Mouse (Mus musculus) cerebellum, adult (tissue): Measurements from ENCODE around the gene Lypd1.
A peak's percentile ranks its signal among the peaks of the same experiment; 100 is the strongest.

Experiments used
- ATAC-seq: cut with Nextera tagmentation; 2 replicates; pipeline ENCODE4 v1.9.2; 2017; ENCODE audit warnings: mild to moderate bottlenecking, moderate library complexity, mixed read lengths; ENCODE audit not compliant: insufficient number of reproducible peaks, low FRiP score, low TSS enrichment

Gene Lypd1

GRCm38 (mm10) chr1:125912601-125913600 is at the start of gene Lypd1:
TSS of gene Lypd1 (minus strand) at chr1:125913101.
- no peak for ATAC-seq

DNA sequence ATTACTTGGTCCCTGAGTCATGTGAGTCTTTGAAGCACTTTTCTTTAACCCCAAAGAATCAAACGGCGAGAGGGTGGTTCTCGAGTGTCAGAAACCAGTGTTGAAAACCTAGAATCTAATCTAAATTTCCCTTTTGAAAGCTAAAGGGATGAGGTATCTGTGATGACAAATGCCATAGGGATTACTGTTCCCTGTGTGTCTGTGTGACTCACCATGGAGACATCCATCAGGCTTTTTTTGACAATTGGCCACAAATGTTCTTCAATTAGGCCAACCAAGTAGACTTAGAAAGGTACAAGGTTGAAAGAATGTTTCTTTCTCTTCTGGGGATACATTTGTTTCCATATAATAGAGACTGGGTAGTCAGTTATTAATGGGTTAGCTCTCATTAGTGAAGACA is 38.1 kb upstream of the Lypd1 start:
- ATAC-seq: no peak

- ATAC-seq: no peak
These were observed 36.2 kb upstream of the Lypd1 start for GRCm38 (mm10) chr1:125949076-125949475.

GRCm38 (mm10) chr1:125945136-125945535 is 32.2 kb upstream of the Lypd1 start:
- ATAC-seq: no peak

- no peak for ATAC-seq
These were observed 30.4 kb upstream of the Lypd1 start for GRCm38 (mm10) chr1:125943305-125943704.

GRCm38 (mm10) chr1:125925486-125925885 is 12.6 kb upstream of the Lypd1 start:
- ATAC-seq: no peak

DNA sequence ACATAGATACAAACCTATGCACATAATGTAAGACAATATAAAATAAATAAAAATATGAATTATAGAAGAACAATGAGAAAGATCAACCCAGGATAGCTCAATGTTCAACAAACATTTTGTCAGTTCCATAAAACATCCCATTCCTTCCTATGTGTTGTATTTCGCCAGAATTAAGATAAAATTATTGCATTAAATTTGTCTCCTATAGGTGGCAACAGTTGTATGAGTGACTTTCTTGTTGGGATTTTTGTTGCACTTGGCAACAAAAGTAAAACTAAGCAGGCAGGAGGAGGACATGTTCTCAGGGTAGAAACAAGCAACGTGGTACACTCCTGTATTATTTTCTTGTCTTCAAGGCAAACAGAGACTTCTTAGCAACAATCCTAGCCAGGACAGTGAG is 10.2 kb upstream of the Lypd1 start:
- no peak for ATAC-seq

DNA sequence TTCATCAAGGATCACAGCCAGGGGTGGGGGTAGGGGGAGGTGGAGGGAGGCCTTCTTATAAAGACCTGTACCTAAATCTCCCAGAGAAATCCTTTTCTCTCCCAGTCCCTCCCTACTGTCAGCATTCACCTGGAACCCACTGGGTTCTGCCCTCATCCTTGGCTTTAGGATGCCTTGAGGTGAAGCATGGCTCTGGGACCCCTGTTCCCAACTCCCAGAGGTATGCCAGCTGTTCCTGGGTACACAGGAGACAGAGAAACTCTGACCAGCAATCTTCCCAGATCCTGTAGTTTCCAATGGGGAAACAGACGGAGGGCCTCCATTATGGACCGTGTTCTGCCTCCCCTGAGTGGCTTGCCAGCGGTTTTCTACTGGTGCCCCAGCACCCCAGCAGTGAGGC is 7.8 kb upstream of the Lypd1 start:
- ATAC-seq: no peak

DNA sequence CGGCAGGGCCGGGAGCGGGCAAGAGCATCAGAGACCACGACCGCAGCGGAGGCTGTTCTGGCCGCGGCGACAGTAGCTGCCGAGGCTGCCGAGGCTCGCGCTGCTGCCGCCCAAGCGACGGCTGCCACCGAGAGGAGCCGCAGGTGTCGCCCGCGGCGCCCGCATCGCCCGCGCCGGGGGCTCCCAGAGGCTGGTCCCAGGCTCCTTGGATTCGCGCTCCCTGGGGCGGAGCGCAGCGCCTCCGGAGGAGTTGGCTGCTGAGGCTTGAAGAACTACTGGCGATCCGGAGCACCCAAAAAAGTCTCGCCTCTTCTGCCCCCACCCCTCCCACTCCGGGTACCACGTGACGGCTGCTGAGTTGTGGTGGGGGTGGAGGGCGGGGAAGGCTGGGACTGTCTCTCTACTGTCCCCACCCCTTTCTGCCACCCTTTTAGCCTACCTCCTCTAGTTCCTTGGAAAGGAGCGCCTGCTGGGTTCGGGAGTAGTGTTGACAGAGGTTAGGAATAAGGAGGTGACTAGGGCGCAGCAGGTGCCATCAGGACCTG is 928 bp downstream of the Lypd1 start:
- ATAC-seq: 0 out of 2 replicates have a peak, but pooled peaks have one; percentile 22

GRCm38 (mm10) chr1:125911337-125911900 is 1.5 kb downstream of the Lypd1 start:
- ATAC-seq: no peak; the same call in 1 of the 2 replicates

GRCm38 (mm10) chr1:125910871-125911265 is 2.0 kb downstream of the Lypd1 start:
- no peak for ATAC-seq

DNA sequence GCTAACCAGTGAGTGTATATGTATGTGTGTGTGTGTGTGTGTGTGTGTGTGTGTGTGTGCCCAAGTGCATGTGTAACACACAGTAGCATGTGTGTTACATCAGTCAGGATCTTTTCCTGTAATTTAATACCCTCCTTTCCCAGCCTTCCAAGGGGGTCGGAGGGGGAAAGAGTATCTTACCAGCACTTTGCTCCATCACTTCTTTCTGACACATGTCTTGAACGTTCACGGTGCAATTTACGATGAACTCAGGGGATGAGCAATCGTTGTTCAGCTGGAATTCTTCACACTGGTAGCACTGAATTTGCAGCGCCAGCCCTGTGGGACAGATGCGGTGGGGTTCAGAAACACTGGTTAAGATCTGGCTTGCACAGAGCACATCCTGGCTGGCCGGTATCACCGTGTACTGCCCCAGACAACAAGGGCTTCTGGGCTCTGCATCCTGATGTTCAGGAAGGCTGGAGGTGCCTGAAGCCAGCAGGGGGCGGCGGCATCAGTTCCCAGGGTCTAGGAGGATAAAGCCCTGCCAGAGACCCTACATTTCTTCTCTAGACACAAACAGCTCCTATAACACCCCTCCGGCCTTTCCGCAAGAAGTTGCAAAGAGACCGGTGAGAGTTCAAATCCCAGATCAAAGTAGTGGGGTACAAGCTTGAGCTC is 2.6 kb downstream of the Lypd1 start:
- ATAC-seq: no peak

DNA sequence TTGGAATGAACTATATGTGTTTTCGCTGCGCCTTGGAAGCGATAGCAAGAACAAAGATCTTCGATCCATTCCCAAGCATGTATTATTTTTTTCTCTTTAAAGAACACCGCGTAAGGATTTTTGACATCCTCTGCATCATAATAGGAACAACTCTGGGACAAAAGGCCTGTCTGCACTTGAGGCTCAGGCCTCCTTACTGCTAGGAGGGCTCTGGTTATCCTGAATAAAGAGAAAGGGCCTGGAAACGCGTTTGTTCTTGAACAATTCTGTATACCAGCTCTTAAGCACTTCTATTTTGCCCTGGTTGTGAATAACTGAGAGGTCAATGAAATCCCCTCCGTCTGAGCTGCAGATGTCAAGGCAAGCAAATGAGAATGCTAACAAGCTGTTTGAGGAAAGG is 19.7 kb downstream of the Lypd1 start:
- no peak for ATAC-seq

- no peak for ATAC-seq
These were observed 42.8 kb downstream of the Lypd1 start for GRCm38 (mm10) chr1:125870056-125870455.

- ATAC-seq: no peak
These were observed 54.3 kb downstream of the Lypd1 start for GRCm38 (mm10) chr1:125858631-125859030.

- ATAC-seq: no peak
These were observed 58.3 kb downstream of the Lypd1 start for GRCm38 (mm10) chr1:125854646-125855045.

DNA sequence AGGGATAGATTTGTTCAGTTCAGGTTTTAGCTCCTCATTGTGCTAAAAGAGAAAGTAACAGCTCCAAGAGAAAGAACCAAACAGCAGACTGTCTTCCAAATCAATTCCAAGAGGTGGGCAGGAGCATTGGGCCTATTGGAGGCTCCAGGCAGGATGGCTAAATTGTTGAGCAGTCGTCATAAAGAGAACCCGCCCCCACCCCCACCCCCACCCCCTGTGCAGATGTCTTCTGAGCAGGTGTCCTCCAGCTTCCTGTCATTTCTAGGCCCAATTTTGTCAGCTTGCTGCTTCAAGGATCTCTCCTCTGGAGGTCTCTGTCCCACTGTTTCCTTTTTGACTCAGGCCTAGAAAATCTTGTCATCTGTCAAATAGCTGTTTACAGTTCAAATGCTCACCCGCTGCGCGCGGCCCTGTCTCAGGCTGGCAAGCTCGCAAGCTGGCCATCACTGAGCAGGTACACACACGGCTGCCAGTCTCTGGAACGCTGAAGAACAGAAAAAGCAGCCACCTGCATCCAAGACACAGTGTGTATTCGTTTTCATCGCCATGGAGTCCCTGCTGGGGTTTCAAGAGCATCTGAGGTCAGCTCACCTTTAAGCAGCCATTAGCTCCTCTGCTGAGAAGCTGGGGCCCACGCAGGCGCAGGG is 73.0 kb downstream of the Lypd1 start:
- peak; percentile 76 for ATAC-seq

- no peak for ATAC-seq
These were observed 75.4 kb downstream of the Lypd1 start for GRCm38 (mm10) chr1:125837507-125837906.

- no peak for ATAC-seq
These were observed 89.3 kb downstream of the Lypd1 start for GRCm38 (mm10) chr1:125823611-125824010.

DNA sequence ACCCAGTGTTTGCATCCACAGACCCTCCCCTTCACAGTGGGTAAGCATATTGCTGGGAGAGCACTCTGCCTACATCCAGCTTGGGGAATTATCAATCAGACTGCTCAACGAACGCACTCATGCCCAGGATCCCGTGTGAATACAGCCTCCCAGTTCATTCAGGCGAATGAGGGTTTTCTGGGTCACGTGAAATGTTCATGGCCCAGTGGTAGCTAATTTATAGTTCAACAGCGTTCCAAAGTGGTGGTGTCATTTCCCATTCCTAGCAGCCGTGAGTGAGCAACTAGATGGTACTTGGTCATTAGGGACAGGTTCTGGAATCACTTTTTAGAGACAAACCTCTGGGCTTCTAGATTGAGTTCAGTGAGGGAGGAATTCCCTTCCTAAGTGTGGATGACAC is 91.8 kb downstream of the Lypd1 start:
- ATAC-seq: no peak
